Comparison of ENCODE assay signal across 24 mouse cellular contexts in the genomic region with DNA sequence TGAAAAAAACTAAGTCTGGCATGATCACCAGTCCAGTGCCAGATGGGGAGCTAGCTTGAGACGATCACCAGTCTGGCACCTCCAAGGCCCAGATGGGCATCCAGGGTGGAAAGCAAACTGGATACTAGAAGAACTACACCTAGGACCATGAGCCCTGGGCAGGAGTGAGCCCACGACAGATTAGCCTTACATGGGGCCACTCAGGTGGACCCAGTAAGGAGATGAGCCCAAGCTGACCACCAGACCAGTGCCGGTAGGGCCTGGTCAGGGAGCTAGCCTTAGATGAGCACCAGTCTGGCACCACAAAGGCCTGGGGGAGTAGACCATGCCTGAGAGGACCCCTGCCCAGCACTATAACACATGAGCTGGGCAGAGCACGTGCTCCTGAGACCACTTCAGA. TPM values are rescaled to one million over a fixed set of nuclear protein-coding genes. Genes with fewer than 3 reads are reported as not detected.
DNase-seq lines count a peak whose midpoint lies in the region; ATAC-seq lines count a peak whose summit lies in the region.
"Had no signal": no experiment of that assay in that cellular context is flagged by ENCODE, and none has a peak within 500 bp of the region (broad histone marks: within the 10 kb centered on the region; RNA-seq: fewer than 3 reads in every experiment).

No protein-coding gene starts in this region.

- H3K27ac ChIP-seq in forebrain, embryonic 16.5 days (ENCODE audit: low read length), result no peak overlapping the region
- H3K27ac ChIP-seq in forebrain, embryonic 11.5 days (ENCODE audit: low read depth, low read length), result no peak overlapping the region
- no peak overlapping the region for H3K27ac ChIP-seq in kidney, embryonic 14.5 days (ENCODE audit: low read depth, low read length)
- H3K27ac ChIP-seq in midbrain, embryonic 13.5 days, result no peak overlapping the region
- H3K27ac ChIP-seq in midbrain, embryonic 10.5 days (replicated peaks), result no peak overlapping the region
- no peak overlapping the region for H3K27ac ChIP-seq in embryonic facial prominence, embryonic 15.5 days (replicated peaks)
- H3K27ac ChIP-seq: limb, embryonic 12.5 days had no signal

- no peak overlapping the region for H3K4me3 ChIP-seq in forebrain, embryonic 16.5 days (replicated peaks; ENCODE audit: low read length)
- no peak overlapping the region for H3K4me3 ChIP-seq in forebrain, embryonic 11.5 days (ENCODE audit: low read depth, low read length)
- H3K4me3 ChIP-seq in kidney, embryonic 14.5 days (ENCODE audit: low read length), result no peak overlapping the region
- H3K4me3 ChIP-seq in midbrain, embryonic 13.5 days (replicated peaks), result no peak overlapping the region
- no peak overlapping the region for H3K4me3 ChIP-seq in midbrain, embryonic 10.5 days
- no peak overlapping the region for H3K4me3 ChIP-seq in embryonic facial prominence, embryonic 15.5 days (replicated peaks)
- H3K4me3 ChIP-seq: limb, embryonic 12.5 days had no signal

- H3K4me2 ChIP-seq in forebrain, embryonic 16.5 days (ENCODE audit: low read length), result no peak overlapping the region
- H3K4me2 ChIP-seq in forebrain, embryonic 11.5 days (ENCODE audit: low read depth, low read length, severe bottlenecking), result no peak overlapping the region
- H3K4me2 ChIP-seq in kidney, embryonic 14.5 days (replicated peaks; ENCODE audit: low read depth, low read length), result no peak overlapping the region
- H3K4me2 ChIP-seq in midbrain, embryonic 13.5 days (replicated peaks), result no peak overlapping the region
- no peak overlapping the region for H3K4me2 ChIP-seq in embryonic facial prominence, embryonic 15.5 days (replicated peaks)
- H3K4me2 ChIP-seq: heart, embryonic 11.5 days; limb, embryonic 12.5 days; liver, embryonic 11.5 days had no signal

- no peaks in the 10 kb centered on the region for H3K36me3 ChIP-seq in forebrain, embryonic 16.5 days (ENCODE audit: control insufficient read depth, insufficient read depth)
- H3K36me3 ChIP-seq in forebrain, embryonic 11.5 days (ENCODE audit: control insufficient read depth, insufficient read depth, low read length), result peaks cover 2% of the 10 kb centered on the region; the same call in 1 of the 2 replicates
- H3K36me3 ChIP-seq in kidney, embryonic 14.5 days (ENCODE audit: control insufficient read depth, insufficient read depth, low read length), result peaks cover 49% of the 10 kb centered on the region
- H3K36me3 ChIP-seq in midbrain, embryonic 13.5 days, result peaks cover 12% of the 10 kb centered on the region
- peaks cover 85% of the 10 kb centered on the region for H3K36me3 ChIP-seq in midbrain, embryonic 10.5 days
- H3K36me3 ChIP-seq in embryonic facial prominence, embryonic 15.5 days, result peaks cover 19% of the 10 kb centered on the region

- ATAC-seq in forebrain, embryonic 16.5 days, result peak; percentile 40
- no peak for ATAC-seq in forebrain, embryonic 11.5 days (replicated peaks; ENCODE audit: low FRiP score)
- 0 out of 2 replicates have a peak, but pooled peaks have one; percentile 12 for ATAC-seq in kidney, embryonic 14.5 days (ENCODE audit: low FRiP score, low TSS enrichment)
- ATAC-seq in midbrain, embryonic 13.5 days, result 0 out of 2 replicates have a peak, but pooled peaks have one; percentile 48
- ATAC-seq in embryonic facial prominence, embryonic 15.5 days (ENCODE audit: insufficient number of reproducible peaks, low FRiP score, low TSS enrichment, low read depth), result peak; percentile 39; the same call in 1 of the 2 replicates
- ATAC-seq: Patski had no signal

- H3K4me1 ChIP-seq in forebrain, embryonic 16.5 days (replicated peaks; ENCODE audit: control insufficient read depth, insufficient read depth, low read length), result 0 out of 2 replicates have a peak, but pooled peaks cover 2% of the 10 kb centered on the region
- H3K4me1 ChIP-seq in forebrain, embryonic 11.5 days (replicated peaks; ENCODE audit: control insufficient read depth, insufficient read depth, low read length), result no peaks in the 10 kb centered on the region
- no peaks in the 10 kb centered on the region for H3K4me1 ChIP-seq in kidney, embryonic 14.5 days (ENCODE audit: control insufficient read depth, insufficient read depth, low read length)
- H3K4me1 ChIP-seq in midbrain, embryonic 13.5 days (replicated peaks), result no peaks in the 10 kb centered on the region
- no peaks in the 10 kb centered on the region for H3K4me1 ChIP-seq in midbrain, embryonic 10.5 days
- H3K4me1 ChIP-seq in embryonic facial prominence, embryonic 15.5 days, result no peaks in the 10 kb centered on the region
- H3K4me1 ChIP-seq: limb, embryonic 12.5 days had no signal

- no peaks in the 10 kb centered on the region for H3K27me3 ChIP-seq in forebrain, embryonic 16.5 days (replicated peaks; ENCODE audit: control insufficient read depth, insufficient read depth, low read length)
- H3K27me3 ChIP-seq in forebrain, embryonic 11.5 days (ENCODE audit: control insufficient read depth, insufficient read depth, low read length), result no peaks in the 10 kb centered on the region
- no peaks in the 10 kb centered on the region for H3K27me3 ChIP-seq in kidney, embryonic 14.5 days (ENCODE audit: control insufficient read depth, insufficient read depth, low read length)
- H3K27me3 ChIP-seq in midbrain, embryonic 13.5 days, result no peaks in the 10 kb centered on the region
- no peaks in the 10 kb centered on the region for H3K27me3 ChIP-seq in midbrain, embryonic 10.5 days (ENCODE audit: low read depth, poor library complexity, severe bottlenecking)
- no peaks in the 10 kb centered on the region for H3K27me3 ChIP-seq in embryonic facial prominence, embryonic 15.5 days
- H3K27me3 ChIP-seq: CH12.LX; limb, embryonic 12.5 days; Patski had no signal

- no peak overlapping the region for H3K9ac ChIP-seq in forebrain, embryonic 16.5 days (replicated peaks; ENCODE audit: low read depth, low read length)
- H3K9ac ChIP-seq in forebrain, embryonic 11.5 days (ENCODE audit: low read length), result no peak overlapping the region
- no peak overlapping the region for H3K9ac ChIP-seq in kidney, embryonic 14.5 days (ENCODE audit: low read depth, low read length)
- H3K9ac ChIP-seq in midbrain, embryonic 13.5 days (replicated peaks), result no peak overlapping the region
- no peak overlapping the region for H3K9ac ChIP-seq in embryonic facial prominence, embryonic 15.5 days
- H3K9ac ChIP-seq: limb, embryonic 12.5 days had no signal

- WGBS in forebrain, embryonic 16.5 days, result 75% methylated on average over 4 of the region's 4 CpGs
- WGBS in forebrain, embryonic 11.5 days, result 90% methylated on average over 4 of the region's 4 CpGs
- WGBS in kidney, embryonic 14.5 days, result 90% methylated on average over 4 of the region's 4 CpGs
- 92% methylated on average over 4 of the region's 4 CpGs for WGBS in midbrain, embryonic 13.5 days
- WGBS in midbrain, embryonic 10.5 days, result 86% methylated on average over 4 of the region's 4 CpGs
- 96% methylated on average over 4 of the region's 4 CpGs for WGBS in embryonic facial prominence, embryonic 15.5 days

- DNase-seq in forebrain, embryonic 11.5 days (ENCODE audit: low spot score), result no peak
- no peak for DNase-seq in kidney, adult 18-20 months
- DNase-seq in midbrain, embryonic 10.5 days (ENCODE audit: low spot score), result no peak
- no peak for DNase-seq in urinary bladder, postnatal 10 days (ENCODE audit: low spot score)
- DNase-seq: B cell, adult 2 months; cerebellum, adult 11-12 months; cerebellum, postnatal 10 days; gastrocnemius, postnatal 14 days; heart, adult 11 months; kidney, adult 2 months; kidney, postnatal 36 days; lung, adult 2 months; lung, postnatal 14 days; right cerebral cortex, postnatal 14 days had no signal

- no peaks in the 10 kb centered on the region for H3K9me3 ChIP-seq in forebrain, embryonic 16.5 days (ENCODE audit: control insufficient read depth, low read length)
- no peaks in the 10 kb centered on the region for H3K9me3 ChIP-seq in forebrain, embryonic 11.5 days (ENCODE audit: control insufficient read depth, low read length)
- no peaks in the 10 kb centered on the region for H3K9me3 ChIP-seq in kidney, embryonic 14.5 days (ENCODE audit: control insufficient read depth, low read length)
- no peaks in the 10 kb centered on the region for H3K9me3 ChIP-seq in midbrain, embryonic 13.5 days
- H3K9me3 ChIP-seq in midbrain, embryonic 10.5 days (replicated peaks), result no peaks in the 10 kb centered on the region
- H3K9me3 ChIP-seq in embryonic facial prominence, embryonic 15.5 days (replicated peaks), result no peaks in the 10 kb centered on the region
- H3K9me3 ChIP-seq: G1E; limb, embryonic 12.5 days had no signal

RNA-seq across cellular contexts. Expression of a gene that starts 44.6 kb away (rescaled TPM):
- polyA plus RNA-seq in forebrain, embryonic 16.5 days (2015; fragmentation: Nextera tagmentation; extraction: Ambion mirVana), result 26.2 and 37.0 TPM in 2 replicates
- polyA plus RNA-seq in forebrain, embryonic 11.5 days (2014; fragmentation: Nextera tagmentation; extraction: Ambion mirVana), result 124 and 136 TPM in 2 replicates
- 43.3 and 69.8 TPM in 2 replicates for polyA plus RNA-seq in kidney, embryonic 14.5 days (2014; fragmentation: Nextera tagmentation; extraction: Ambion mirVana)
- 33.1 and 33.2 TPM in 2 replicates for polyA plus RNA-seq in midbrain, embryonic 13.5 days (2015; fragmentation: Nextera tagmentation; extraction: Ambion mirVana)
- polyA plus RNA-seq in midbrain, embryonic 10.5 days (2016; fragmentation: Nextera tagmentation; extraction: Ambion mirVana), result 102 and 106 TPM in 2 replicates
- polyA plus RNA-seq in embryonic facial prominence, embryonic 15.5 days (2015; fragmentation: Nextera tagmentation; extraction: Ambion mirVana), result 33.5 and 33.8 TPM in 2 replicates
